Mouse (Mus musculus) right cerebral cortex, postnatal 25 days (tissue): Measurements from ENCODE around the gene Drosha.
A peak's percentile ranks its signal among the peaks of the same experiment; 100 is the strongest.
"Not testable (repeated sequence)": the region's sequence is repeated elsewhere in the genome, so short reads cannot be mapped to it uniquely, and the experiment has no call there.

Experiments
- DNase-seq: peaks from one replicate; pipeline ENCODE4 v3.0.0; 2022

Gene Drosha

DNA sequence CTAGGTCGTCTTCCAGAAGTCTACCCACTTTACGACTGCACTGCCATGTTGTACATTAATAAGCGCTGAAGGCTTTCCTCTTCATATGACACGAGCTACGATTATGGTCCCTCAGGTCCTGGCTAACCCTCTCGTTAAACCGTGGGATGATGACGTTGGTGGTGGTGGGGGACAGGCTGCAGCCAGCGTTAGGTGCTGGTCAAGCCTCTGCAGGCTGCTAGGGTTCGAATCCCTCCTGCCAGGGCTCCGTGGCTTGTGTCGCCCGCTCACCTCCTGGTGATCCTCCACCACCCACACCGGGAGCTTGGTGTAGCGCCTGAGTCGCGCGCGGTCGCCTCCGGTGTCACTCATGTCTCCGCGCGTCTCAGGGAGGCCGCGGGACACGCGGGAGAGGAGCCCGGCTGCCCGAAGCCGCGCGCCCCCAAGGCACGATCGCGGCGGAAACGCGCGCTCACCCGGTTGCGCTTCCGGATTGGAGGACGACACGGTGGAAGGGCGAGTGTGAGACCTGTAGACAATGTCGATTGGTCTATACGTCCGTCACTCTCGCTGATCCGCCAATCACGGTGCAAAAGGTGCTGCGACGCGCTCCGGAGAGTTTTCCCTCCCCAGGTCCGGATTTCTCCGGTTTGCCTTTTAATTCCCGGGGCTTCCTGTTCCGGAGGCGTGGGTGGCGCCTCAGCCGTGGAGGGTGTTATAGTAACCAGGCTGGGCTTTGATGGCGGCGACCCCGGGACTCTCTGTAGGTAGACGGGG, at the start of gene Drosha, which contains the start of gene 6030458C11Rik:
Drosha (plus strand) TSS at position 619 of the 756 bp plus-strand sequence.
6030458C11Rik (minus strand) TSS at position 453 of the 756 bp plus-strand sequence.
- peak; percentile 99 for DNase-seq

DNA sequence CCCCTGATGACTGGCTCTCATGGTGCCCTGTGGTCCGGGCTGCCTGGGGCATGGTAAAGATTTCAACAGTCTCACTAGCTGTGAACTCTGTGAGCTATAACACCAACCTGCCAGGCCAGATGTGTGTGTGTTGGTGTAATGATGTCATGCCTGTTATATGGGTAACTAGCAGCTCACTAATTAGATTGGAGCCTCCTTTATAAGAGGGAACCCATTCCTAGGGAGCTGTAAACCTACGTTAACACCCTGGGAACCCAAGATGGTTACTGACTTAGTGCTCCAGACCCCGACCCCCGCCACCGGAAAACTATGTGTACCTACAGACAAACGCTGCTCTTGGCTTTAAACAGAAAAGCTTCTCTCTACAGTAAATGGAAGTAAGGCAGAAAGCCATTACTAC, 43.3 kb upstream of the Drosha start:
- no peak for DNase-seq

DNA sequence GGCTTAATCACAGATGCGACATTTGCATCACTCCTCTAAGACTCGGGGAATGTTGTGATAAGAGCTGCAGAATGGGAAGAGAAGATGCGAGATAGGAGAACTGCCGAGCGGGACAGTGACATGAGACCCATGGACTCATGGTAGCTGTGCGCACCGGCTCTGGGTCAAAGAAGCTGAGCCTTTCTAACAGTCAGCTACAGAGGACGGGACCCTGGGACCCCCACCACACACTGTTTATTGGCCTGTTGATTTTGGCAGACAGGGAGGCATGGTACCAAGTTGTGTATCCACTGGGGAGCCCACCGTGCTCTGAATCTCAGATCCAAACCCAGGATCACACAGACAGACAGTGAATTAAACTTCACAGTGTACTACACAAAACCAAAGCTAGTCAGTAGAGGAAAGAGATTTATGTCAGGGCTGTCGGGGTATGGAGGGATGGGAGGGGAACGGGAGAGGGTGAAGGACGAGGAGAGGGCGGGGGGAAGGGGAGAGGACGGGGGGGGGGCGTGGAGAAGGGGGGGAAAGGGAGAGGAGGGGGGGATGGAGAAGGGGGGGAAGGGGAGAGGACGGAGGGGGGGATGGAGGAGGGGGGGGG, 42.8 kb upstream of the Drosha start:
- no peak for DNase-seq

DNA sequence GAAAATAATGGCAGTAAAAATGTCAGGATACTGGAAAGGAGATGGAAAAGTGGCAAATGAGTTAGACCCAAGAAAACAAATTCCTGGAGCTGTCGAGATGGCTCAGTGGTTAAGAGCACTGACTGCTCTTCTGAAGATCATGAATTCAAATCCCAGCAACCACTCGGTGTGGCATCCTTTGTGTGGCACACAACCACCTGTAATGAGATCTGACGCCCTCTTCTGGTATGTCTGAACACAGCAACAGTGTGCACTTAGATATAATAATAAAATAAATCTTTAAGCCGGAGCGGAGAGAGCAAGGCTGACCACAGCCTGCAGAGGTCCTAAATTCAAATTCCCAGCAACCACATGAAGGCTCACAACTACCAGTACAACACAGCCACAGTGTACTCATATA, 36.1 kb upstream of the Drosha start:
- DNase-seq = no peak

DNA sequence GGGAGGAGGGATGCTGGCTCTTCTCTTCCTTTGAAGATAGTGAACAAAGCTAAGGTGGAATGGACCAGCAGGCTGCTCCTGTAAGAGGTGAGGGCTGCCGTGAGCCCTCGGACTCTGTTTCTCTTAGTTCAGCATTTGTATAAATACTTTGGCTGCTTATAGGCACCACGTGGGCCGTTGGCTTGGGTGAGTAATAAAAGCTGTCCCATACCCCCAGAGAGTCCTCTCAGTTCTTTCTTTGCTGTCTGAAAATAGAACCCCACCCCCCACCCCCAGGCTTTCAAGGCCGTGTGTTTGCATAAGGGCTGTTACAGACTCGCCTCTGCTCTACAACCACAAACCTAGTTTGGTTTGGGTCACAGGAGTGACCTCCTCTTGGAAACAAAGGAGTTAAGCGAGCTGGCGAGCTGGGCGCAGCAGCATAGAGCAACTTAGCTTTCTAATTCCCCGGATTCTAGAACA, 35.2 kb upstream of the Drosha start:
- no peak for DNase-seq

DNA sequence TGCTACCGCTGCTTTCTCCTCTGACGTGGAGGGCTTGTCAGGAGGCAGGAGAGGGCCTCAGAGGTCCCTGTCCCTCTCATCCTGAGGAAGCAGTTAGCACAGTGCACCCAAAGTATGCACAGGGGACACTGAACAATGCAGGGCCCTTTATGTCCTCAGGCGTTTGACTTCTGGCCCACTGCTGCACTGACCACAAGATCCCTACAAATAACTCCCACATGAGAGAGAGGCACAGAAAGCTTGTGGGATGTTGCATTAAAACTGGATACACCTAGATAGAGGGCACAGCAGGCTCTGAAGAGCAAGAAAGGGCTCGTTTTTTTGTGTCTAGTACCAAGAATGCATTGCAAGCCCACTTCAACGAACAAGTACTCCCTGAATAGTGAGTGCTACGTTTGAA, 30.3 kb upstream of the Drosha start:
- no peak for DNase-seq

DNA sequence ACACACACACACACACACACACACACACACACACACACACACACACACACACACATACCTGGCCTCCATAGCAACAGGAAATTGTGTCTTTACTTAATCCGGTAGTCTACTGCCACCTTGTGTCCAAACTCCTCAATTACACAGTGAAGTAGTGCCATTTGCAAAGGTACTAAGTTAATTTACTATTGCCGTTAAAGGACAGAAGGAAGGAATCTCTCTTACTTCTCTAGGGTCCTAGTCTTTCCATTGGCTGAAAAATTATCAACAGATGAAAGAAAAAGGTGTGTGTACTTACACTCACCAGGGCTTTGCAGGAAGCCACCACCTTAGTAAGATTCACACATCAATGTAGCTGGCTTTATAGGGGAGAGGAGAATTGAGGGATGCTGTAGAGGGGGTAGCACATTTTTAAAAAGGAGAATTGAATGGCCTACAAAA, 29.1 kb upstream of the Drosha start:
- peak; percentile 23 for DNase-seq

DNA sequence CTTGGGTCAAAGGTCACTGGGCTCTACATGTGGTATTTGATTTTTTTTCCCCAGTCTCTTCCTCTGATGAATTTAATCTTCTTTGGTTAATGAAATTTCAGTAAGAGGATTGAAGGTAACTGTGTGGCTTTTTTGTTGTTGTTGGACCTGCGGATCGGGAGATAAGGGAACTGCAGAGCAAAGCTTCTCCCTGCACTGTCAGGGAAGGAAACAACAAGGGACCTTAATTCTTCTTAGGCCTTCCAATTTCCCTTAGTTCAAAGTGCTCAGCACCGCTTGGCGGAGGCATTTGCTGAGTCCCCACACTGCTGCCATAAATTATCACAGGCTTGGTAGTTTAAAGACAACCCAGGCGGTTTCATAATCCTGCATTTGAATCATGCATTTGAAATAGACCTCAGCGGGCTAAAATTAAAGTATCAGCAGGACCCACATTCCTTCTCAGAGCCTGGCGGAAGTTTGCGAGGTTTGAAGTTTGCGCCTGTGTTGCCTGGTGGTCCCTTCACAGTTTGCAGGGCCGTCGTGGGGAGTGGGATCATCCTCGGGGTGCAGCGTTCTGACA, 28.6 kb upstream of the Drosha start:
- peak; percentile 25 for DNase-seq

DNA sequence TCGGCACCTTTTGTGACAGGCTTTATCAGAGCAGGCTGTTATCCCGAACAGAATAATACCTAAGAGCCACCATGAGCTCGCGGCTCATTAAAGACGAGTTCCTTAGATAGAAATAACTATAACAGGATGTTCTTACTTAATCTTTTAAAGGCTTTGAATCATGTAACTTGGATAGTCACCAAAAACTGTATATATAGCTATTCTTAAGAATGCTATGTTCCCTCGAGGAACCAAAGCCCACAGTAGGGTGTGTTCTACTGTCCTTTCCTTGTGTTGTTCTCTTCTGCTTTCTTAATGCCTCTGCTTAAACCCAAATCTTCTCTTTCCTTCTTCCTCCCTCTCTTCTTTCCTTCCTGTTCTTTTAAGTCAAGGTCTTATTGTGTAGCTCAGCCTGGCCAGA, 26.6 kb upstream of the Drosha start:
- DNase-seq = no peak

DNA sequence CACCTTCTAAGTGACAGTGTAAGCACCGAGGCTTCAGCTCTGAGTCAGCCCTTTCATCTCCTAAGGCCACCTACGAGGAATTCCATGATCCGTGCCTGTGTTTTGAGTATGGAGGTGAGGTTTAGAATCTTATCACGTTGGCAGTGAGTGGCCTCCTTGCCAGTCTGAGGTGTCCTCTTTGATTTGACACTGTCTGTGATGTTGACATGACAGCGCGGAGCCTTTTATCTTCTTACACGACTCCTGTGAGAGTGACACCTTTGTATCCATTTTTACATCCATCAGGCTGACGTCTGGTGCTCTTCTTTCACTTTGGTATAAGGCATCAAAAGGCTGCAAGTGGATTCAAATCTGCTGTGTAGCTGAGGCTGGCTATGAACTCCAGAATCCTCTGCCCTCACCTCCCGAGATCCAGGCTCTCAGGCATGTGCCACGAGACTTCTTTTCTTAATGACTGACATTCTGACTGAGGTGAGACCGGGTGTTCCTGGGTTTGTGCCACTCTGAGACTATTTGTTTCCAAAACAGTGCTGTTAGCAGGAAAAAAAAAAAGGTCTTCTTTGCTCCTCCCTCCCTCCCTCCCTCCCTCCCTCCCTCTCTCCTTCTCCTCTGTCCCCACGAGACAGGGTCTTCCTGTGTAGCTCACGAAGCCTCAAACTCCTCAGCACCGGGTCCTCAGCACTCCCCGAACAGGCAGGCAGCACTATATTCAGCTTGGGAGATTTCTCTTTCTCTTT, 24.0 kb upstream of the Drosha start:
- DNase-seq = no peak

DNA sequence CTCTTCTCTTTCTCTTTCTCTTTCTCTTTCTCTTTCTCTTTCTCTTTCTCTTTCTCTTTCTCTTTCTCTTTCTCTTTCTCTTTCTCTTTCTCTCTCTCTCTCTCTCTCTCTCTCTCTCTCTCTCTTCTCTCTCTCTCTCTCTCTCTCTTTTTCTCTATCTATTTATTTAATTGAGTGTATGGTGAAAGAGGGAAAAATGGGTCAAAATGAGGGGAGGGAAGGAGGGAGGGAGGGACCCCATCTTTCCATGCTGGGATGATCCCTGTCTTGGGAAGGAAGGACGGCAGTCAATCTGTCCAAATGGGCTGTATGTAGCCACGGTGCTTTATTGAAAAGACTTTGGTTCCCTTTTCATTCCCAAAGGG, 23.5 kb upstream of the Drosha start:
- not testable (repeated sequence) for DNase-seq

DNA sequence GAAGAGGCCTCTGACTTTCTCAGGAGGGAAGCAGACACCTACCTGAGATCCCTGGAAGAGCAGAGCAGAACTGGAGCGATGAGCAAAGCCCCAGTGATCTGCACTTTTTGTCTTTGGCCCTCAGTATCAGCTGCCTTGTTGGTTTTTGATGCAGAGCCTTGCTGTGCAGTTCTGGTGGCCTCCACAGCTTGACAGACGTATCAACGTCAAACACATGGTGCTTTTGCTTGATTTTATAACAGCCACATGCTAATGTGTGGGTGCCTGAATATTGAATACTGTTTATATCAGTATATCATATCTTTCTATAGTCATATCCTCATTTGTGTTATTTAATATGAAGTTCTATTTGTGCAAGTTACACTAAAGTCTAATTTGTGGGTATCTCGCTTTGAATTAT, 19.5 kb upstream of the Drosha start:
- no peak for DNase-seq

DNA sequence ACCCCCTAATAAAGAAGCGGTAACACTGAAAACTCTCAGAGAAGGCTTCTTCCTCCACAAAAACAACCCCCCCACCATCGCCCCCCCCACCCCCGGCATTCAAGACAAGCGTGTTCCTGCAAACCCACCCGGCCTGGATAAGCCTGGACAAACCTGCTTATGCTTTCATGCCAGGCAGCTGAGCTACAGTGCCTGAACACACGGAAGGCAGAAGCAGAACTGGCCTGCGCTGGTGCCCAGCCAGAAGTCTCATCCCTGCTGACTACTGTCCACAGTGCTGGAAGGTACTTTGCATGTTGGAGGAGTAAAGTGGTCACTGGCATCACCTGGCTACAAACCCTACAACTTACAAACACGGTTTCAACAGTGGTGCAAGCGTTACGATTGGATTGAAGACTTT, 17.5 kb upstream of the Drosha start:
- DNase-seq = no peak

DNA sequence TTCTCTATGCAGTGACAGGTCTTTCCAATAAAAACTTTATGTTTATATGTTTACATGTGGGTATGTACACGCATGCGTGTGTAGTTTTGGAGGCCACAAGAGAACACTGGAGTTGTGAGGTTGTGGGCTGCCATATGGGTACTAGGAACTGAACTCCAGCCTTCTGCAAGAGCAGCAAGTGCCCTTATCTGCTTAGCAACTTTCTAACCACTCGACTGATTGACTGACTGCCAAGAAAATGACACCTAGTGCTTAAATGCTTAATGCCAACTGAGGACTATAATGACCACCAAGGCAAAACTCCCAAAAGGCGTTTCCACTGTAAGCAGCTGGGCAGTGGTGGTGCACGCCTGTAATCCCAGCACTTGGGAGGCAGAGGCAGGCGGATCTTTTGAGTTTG, 15.3 kb upstream of the Drosha start:
- no peak for DNase-seq

DNA sequence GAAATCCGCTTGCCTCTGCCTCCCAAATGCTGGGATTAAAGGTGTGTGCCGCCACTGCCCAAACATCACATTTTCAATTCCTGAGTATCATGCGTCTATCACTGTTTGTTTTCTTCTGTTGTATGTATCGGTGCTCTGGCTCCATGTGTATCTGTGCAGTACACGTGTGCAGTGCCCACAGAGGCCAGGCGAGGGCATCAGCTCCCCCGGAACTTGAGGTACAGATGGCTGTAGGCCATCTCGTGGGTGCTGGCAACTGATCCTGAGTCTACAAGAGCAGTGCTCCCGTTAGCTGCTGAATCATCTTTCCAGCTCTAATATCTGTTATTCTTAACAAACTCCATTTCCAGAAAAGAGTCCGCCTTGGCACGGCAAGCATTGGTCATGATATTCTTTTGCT, 12.0 kb upstream of the Drosha start:
- no peak for DNase-seq

DNA sequence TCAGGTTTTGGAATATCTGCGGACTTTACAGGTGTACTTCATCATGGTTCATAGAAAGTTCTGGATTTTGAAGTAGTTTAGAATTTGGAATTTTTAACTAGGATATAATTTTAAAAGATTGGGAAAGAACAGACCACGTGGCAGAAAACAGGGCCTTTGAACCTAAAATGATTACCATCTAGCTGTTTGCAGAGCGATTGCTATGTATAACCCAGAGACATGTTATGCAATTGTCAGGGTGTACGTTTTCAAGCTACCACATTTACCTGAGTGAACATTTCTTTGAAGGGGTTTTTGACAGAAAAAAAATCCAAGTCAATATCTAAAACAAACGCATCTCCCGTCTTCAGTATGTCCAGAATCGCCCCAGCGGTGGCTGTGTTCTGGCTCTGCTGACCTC, 7.0 kb upstream of the Drosha start:
- DNase-seq = no peak

DNA sequence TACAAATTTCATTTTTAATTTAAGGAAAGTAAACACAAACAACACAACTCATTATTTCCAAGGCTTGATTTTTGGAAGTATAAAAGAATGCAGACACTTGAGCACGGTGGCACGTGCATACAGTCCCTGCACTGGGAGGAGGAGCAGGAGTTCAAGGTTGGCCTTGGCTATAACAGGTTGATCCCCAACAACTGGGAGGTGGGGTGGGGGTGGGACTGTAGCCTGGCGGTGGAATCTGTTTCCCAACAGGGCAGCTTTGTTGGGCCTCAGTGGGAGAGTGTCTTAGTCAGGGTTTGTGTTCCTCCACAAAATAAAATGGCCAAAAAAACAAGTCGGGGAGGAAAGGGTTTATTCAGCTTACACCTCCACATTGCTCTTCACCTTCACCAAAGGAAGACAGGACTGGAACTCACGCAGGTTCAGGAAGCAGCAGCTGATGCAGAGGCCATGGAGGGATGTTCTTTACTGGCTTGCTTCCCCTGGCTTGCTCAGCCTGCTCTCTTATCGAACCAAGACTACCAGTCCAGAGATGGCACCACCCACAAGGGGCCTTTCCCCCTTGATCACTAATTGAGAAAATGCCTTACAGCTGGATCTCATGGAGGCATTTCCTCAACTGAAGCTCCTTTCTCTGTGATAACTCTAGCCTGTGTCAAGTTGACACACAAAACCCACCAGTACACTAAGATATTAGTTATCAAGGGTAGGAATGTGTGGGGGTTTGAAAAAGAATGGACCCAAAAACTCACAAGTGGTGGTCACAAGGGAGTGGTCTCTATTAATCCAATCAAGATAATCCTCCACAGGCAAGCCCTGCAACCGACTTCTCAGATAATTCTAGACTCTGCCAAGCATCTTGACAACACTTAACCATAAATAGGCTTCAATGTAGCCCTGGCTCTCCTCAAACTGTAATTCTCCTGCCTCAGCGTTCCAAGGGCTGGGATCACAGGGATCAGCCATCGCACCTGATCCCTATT, 1.9 kb upstream of the Drosha start:
- no peak for DNase-seq

DNA sequence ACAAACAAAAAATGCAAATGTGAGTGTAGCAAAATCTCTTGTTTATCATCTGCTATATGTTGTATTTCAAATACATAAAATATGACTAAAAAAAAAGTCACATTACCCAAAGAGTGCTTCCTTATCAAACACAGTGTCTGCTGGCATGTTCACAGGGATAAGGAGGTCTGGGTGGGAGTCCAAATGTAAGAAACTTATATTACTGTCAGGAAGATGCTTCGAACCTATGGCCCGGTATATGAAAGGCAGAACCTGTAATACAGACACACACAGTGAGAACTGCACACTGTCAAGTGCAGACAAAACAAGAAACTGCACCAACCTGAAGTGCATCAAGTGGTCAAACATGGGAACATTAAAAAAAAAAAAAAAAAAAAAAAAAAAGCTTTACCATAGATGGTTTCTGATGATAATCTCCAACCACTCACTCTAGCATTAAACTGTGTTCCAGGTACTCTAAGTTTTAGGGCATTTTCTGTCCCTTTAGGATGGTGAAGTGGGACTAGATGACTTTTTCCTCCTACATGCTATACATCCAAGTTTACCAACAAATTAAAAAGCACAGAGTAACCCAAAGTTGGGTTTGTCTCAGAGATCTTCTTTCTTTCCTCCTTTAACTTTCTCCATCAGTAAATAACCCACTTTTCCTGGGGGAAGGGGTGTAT, 1.0 kb upstream of the Drosha start:
- no peak for DNase-seq

DNA sequence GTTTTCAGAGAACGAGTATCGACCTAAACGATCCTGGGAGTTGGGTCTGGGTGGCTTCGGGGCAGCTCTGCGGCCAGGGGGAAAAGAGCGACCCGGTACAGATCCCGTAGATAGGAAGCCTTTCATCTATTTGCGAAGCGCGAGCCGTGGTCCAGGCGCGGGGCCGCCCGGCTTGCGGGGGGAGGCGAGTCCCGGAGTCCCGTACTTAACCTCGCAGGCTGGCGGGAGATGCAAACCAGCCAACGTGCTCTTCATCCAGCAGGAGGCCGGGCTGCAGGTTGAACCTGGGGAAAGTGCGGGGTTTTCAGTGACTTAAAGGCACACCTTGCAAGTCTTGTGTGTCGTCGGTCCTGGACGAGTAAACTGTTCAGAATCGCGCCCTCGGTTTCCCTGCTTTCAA, 350 bp downstream of the Drosha start:
- no peak for DNase-seq

DNA sequence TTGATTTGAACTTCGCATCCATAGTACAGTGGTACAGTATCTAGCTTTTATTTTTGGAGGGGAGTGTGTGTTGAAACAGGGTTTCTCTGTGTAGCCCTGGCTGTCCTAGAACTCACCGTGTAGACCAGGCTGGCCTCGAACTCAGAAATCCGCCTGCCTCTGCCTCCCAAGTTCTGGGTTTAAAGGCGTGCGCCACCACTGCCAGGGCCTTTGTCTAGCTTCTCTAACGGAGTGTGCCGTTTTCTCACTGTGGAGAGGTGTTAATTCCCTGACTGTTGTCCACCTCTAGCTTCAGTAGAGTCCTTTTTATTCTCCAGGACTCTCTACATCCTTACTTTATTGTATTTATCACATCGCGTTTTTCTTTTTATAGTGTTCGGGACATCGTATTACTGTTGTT, 793 bp downstream of the Drosha start:
- DNase-seq = no peak

DNA sequence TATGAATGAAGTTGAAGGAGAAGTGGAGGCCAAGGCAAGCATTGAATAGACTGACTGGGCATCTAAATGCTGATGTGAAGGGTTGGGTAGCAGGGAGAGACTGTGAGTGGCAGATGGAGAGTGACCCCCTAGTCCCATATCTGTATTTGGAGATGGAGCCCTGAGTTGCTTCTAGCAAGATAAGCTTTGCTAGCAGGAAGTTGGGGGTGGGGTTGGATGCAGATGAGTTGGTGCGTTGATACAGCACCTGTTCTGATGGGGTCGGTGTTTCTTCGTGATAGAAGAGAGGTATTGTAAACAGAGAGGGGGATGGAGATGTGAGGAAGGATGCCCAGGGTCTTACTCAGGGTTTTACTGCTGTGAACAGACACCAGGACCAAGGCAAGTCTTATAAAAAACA, 5.3 kb downstream of the Drosha start:
- DNase-seq = no peak

DNA sequence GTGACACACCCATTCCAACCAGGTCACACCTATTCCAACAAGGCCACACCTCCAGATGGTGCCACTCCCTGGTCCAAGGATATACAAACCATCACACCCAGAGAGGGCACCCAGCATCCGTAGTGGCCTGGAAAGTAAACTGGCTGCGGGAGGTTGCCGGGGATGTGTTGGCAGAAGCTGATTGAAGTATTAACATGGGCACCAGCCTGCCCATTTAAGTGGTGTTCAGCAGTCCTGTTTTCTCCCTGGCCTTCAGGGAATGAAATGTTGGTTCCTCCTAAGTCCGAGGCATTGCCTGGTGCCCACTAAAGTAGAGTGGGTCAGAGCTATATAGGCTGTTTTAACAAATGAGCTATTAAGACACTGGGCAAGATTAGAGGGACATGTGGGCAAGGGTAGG, 8.0 kb downstream of the Drosha start:
- no peak for DNase-seq
